Mouse (Mus musculus): ENCODE results near the gene Lrrc20. TPM values are rescaled to one million over a fixed set of nuclear protein-coding genes. Genes with fewer than 3 reads are reported as not detected.

The Lrrc20 gene
- total and polyA plus RNA-seq, 2 experiments from 2014 or later: 9.7 to 19.6 TPM

DNA sequence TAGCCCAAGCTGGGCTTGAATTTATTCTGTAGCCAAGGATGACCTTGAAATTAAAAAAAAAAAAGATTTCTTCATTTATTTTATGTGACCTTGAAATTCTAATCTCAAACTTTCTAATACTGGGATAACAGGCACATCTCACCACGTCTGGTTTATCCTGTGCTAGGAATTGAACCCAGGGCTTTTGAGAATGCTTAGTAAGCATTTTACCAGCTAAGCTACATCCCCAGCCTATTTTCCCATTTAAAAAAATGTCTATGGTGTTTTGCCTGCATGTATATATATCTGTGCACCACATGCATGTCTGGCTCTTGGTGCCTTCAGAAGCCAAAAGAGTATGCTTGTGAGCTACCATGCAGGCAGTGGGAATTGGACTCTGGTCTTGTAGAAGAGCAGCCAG is 4.9 kb downstream of the Lrrc20 start:
- H3K4me3 ChIP-seq (ENCODE audit: low read length): no peak overlapping the region
- DNase-seq (ENCODE audit: low spot score) (no peak), ATAC-seq (no peak)
- no peaks in the 10 kb centered on the region; the same call in 1 of the 2 replicates for H3K4me1 ChIP-seq (ENCODE audit: insufficient read depth, low read length)
- TF ChIP-seq CTCF (IDR thresholded peaks at IDR 0.05; ENCODE audit: low read depth): no peak
- H3K27ac ChIP-seq: no peak overlapping the region
- H3K9ac ChIP-seq (replicated peaks; ENCODE audit: low read length): no peak overlapping the region
- H3K36me3 ChIP-seq (ENCODE audit: insufficient read depth, low read length): no peaks in the 10 kb centered on the region
- WGBS: 70% methylated on average over 1 of the region's 1 CpGs
- no peaks in the 10 kb centered on the region for H3K27me3 ChIP-seq (ENCODE audit: insufficient read depth, low read length)
- H3K9me3 ChIP-seq (ENCODE audit: low read length): no peaks in the 10 kb centered on the region
- no peak overlapping the region for H3K4me2 ChIP-seq (ENCODE audit: low read depth, low read length)

GRCm38 (mm10) chr10:61482771-61483170 is 7.2 kb downstream of the Lrrc20 start:
- DNase-seq (ENCODE audit: low spot score) (no peak), ATAC-seq (no peak)
- TF ChIP-seq CTCF (IDR thresholded peaks at IDR 0.05; ENCODE audit: low read depth): no peak
- H3K9me3 ChIP-seq (ENCODE audit: low read length): no peaks in the 10 kb centered on the region
- no peak overlapping the region for H3K4me2 ChIP-seq (ENCODE audit: low read depth, low read length)
- no peak overlapping the region for H3K9ac ChIP-seq (replicated peaks; ENCODE audit: low read length)
- H3K27me3 ChIP-seq (ENCODE audit: insufficient read depth, low read length): no peaks in the 10 kb centered on the region
- 88% methylated on average over 7 of the region's 7 CpGs for WGBS
- H3K36me3 ChIP-seq (ENCODE audit: insufficient read depth, low read length): no peaks in the 10 kb centered on the region
- H3K27ac ChIP-seq: no peak overlapping the region
- no peak overlapping the region for H3K4me3 ChIP-seq (ENCODE audit: low read length)
- H3K4me1 ChIP-seq (ENCODE audit: insufficient read depth, low read length): no peaks in the 10 kb centered on the region

- DNase-seq (ENCODE audit: low spot score) (no peak), ATAC-seq (no peak)
- no peaks in the 10 kb centered on the region for H3K36me3 ChIP-seq (ENCODE audit: insufficient read depth, low read length)
- WGBS: 75% methylated on average over 11 of the region's 11 CpGs
- TF ChIP-seq CTCF (IDR thresholded peaks at IDR 0.05; ENCODE audit: low read depth): no peak
- H3K27me3 ChIP-seq (ENCODE audit: insufficient read depth, low read length): no peaks in the 10 kb centered on the region
- H3K4me2 ChIP-seq (ENCODE audit: low read depth, low read length): no peak overlapping the region
- no peaks in the 10 kb centered on the region for H3K4me1 ChIP-seq (ENCODE audit: insufficient read depth, low read length)
- H3K4me3 ChIP-seq (ENCODE audit: low read length): no peak overlapping the region
- no peak overlapping the region for H3K27ac ChIP-seq
- H3K9me3 ChIP-seq (ENCODE audit: low read length): no peaks in the 10 kb centered on the region
- H3K9ac ChIP-seq (replicated peaks; ENCODE audit: low read length): no peak overlapping the region
These were observed 9.2 kb downstream of the Lrrc20 start for GRCm38 (mm10) chr10:61484801-61485200.

- ATAC-seq: no peak
- no peaks in the 10 kb centered on the region for H3K9me3 ChIP-seq (ENCODE audit: low read length)
- TF ChIP-seq CTCF (IDR thresholded peaks at IDR 0.05; ENCODE audit: low read depth): no peak
- no peak overlapping the region for H3K4me2 ChIP-seq (ENCODE audit: low read depth, low read length)
- no peaks in the 10 kb centered on the region for H3K36me3 ChIP-seq (ENCODE audit: insufficient read depth, low read length)
- no peaks in the 10 kb centered on the region for H3K27me3 ChIP-seq (ENCODE audit: insufficient read depth, low read length)
- no peak for DNase-seq (ENCODE audit: low spot score)
- no peak overlapping the region for H3K4me3 ChIP-seq (ENCODE audit: low read length)
- H3K27ac ChIP-seq: no peak overlapping the region
- H3K4me1 ChIP-seq (ENCODE audit: insufficient read depth, low read length): no peaks in the 10 kb centered on the region
- WGBS: 89% methylated on average over 8 of the region's 8 CpGs
- no peak overlapping the region for H3K9ac ChIP-seq (replicated peaks; ENCODE audit: low read length)
These were observed 11.1 kb downstream of the Lrrc20 start for GRCm38 (mm10) chr10:61486551-61487339.

DNA sequence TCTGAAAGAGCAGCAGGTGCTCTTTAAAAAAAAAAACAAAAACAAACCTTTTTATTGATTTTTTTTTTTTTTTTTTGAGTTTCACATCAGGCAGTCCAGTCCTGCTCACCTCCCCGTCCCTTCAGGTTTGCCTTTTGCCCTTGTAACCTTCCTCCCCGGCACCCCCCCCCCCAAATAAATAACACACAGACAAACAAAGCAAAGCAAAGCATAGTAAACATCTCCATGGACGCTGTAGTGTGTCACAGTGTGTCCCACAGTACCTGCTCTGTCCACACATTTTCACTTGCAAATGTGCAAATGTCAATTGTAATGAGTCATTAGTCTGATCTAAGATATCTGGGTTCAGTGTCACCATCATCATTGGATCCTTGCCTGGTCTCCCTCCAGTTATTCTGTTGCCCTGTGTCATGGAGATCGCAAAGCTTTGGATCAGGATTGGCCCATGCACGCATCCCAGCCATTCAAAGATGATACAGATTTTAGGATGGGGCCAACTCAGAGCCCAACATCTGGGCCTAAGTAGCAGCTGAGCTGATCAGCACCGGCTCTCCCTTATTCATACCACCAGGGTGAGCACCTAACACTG is 13.0 kb downstream of the Lrrc20 start:
- 79% methylated on average over 6 of the region's 6 CpGs for WGBS
- H3K36me3 ChIP-seq (ENCODE audit: insufficient read depth, low read length): no peaks in the 10 kb centered on the region
- H3K27ac ChIP-seq: no peak overlapping the region
- no peaks in the 10 kb centered on the region for H3K4me1 ChIP-seq (ENCODE audit: insufficient read depth, low read length)
- H3K9ac ChIP-seq (replicated peaks; ENCODE audit: low read length): no peak overlapping the region
- H3K4me2 ChIP-seq (ENCODE audit: low read depth, low read length): no peak overlapping the region
- no peak for TF ChIP-seq CTCF (IDR thresholded peaks at IDR 0.05; ENCODE audit: low read depth)
- DNase-seq (ENCODE audit: low spot score) (no peak), ATAC-seq (no peak)
- no peaks in the 10 kb centered on the region for H3K27me3 ChIP-seq (ENCODE audit: insufficient read depth, low read length)
- H3K4me3 ChIP-seq (ENCODE audit: low read length): no peak overlapping the region
- H3K9me3 ChIP-seq (ENCODE audit: low read length): no peaks in the 10 kb centered on the region

DNA sequence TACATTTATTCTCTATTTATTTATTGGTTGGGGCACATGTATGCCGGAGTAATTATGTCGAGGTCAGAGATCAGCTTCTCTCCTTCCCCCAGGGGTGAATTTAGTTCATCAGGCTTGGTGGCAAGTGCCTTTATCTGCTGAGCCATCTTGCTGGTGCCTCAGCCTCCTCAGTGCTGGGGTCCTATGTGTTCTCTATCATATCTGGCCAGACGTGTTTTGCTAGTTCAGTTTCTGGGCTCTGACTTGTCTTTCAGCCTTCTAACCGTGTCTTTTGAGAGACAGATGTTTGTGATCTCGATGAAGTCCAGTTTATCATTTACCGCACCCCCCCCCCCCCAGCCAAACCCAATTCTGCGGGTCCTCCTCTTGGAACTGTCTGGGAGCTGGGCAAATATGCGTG is 16.0 kb downstream of the Lrrc20 start:
- WGBS: 56% methylated on average over 8 of the region's 8 CpGs
- H3K4me2 ChIP-seq (ENCODE audit: low read depth, low read length): no peak overlapping the region
- no peak for DNase-seq (ENCODE audit: low spot score)
- H3K4me1 ChIP-seq (ENCODE audit: insufficient read depth, low read length): 0 out of 2 replicates have a peak, but pooled peaks cover 4% of the 10 kb centered on the region
- no peak for ATAC-seq
- H3K9me3 ChIP-seq (ENCODE audit: low read length): no peaks in the 10 kb centered on the region
- no peaks in the 10 kb centered on the region for H3K27me3 ChIP-seq (ENCODE audit: insufficient read depth, low read length)
- TF ChIP-seq CTCF (IDR thresholded peaks at IDR 0.05; ENCODE audit: low read depth): no peak
- no peaks in the 10 kb centered on the region for H3K36me3 ChIP-seq (ENCODE audit: insufficient read depth, low read length)
- H3K9ac ChIP-seq (replicated peaks; ENCODE audit: low read length): no peak overlapping the region
- H3K27ac ChIP-seq: no peak overlapping the region
- H3K4me3 ChIP-seq (ENCODE audit: low read length): no peak overlapping the region

- Histone ChIP-seq H3K27me3 (ENCODE audit: insufficient read depth, low read length) (no peaks in the 10 kb centered on the region), H3K4me2 (ENCODE audit: low read depth, low read length) (no peak overlapping the region), H3K27ac (no peak overlapping the region), H3K9me3 (ENCODE audit: low read length) (no peaks in the 10 kb centered on the region), H3K4me1 (ENCODE audit: insufficient read depth, low read length) (0 out of 2 replicates have a peak, but pooled peaks cover 4% of the 10 kb centered on the region), H3K9ac (replicated peaks; ENCODE audit: low read length) (no peak overlapping the region), H3K36me3 (ENCODE audit: insufficient read depth, low read length) (no peaks in the 10 kb centered on the region), H3K4me3 (ENCODE audit: low read length) (no peak overlapping the region)
- 13% methylated on average over 11 of the region's 11 CpGs for WGBS
- DNase-seq (ENCODE audit: low spot score) (peak; percentile 85), ATAC-seq (peak; percentile 73)
- TF ChIP-seq CTCF (IDR thresholded peaks at IDR 0.05; ENCODE audit: low read depth): peak; percentile 96
These were observed 16.4 kb downstream of the Lrrc20 start for GRCm38 (mm10) chr10:61492040-61492439.

Measured in hindbrain, postnatal 0 days (tissue).